Mouse (Mus musculus) spleen, adult 2 months (tissue): ENCODE measurements around the gene Setd1a. TPM values are rescaled to one million over a fixed set of nuclear protein-coding genes. Genes with fewer than 3 reads are reported as not detected.

Source experiments
- DNase-seq, 2 experiments: peaks; one replicate each; pipeline versions ENCODE4 v3.0.0 to v3.0.0-alpha.2; 2012 to 2021; ENCODE audit warnings: low spot score in 2 of 2, low read depth in 1 of 2
- H3K27ac ChIP-seq: fragments of 200-500 bp; 2 replicates; pipeline ENCODE4 v1.5.1; 2012; ENCODE audit warnings: low read length, inconsistent platforms; ENCODE audit not compliant: insufficient read depth
- H3K27me3 ChIP-seq: fragments of 200-500 bp; 2 replicates; pipeline ENCODE4 v1.6.1; 2012; ENCODE audit warnings: mild to moderate bottlenecking, moderate library complexity, low read length, inconsistent platforms; ENCODE audit not compliant: control insufficient read depth, insufficient read depth
- H3K36me3 ChIP-seq: fragments of 200-500 bp; 2 replicates; pipeline ENCODE4 v1.6.1; 2012; ENCODE audit warnings: mild to moderate bottlenecking, low read length, inconsistent platforms; ENCODE audit not compliant: control insufficient read depth, insufficient read depth
- H3K4me1 ChIP-seq: fragments of 200-500 bp; 2 replicates; pipeline ENCODE4 v1.6.1; 2011; ENCODE audit warnings: inconsistent platforms; ENCODE audit not compliant: control insufficient read depth, insufficient read depth, insufficient read length
- H3K4me3 ChIP-seq: fragments of 200-500 bp; 2 replicates; pipeline ENCODE4 v1.5.1; 2011; ENCODE audit warnings: mild to moderate bottlenecking, inconsistent platforms; ENCODE audit not compliant: insufficient read depth, insufficient read length; ENCODE audit errors: extremely low read depth
- CTCF ChIP-seq: fragments of 200-500 bp; IDR thresholded peaks from 2 replicates; pipeline ENCODE4 v1.5.1; 2011; ENCODE audit warnings: mild to moderate bottlenecking, inconsistent platforms; ENCODE audit not compliant: insufficient read depth, insufficient read length, insufficient replicate concordance; ENCODE audit errors: extremely low read depth
- POLR2A ChIP-seq: fragments of 200-500 bp; IDR thresholded peaks from 2 replicates; pipeline ENCODE4 v1.6.1; 2011; ENCODE audit warnings: low read depth, low read length, inconsistent platforms
- WGBS: fragments of 180-500 bp; shearing (Covaris S2); methylation state at CpG from one replicate; pipeline ENCODE4 v1.1.7; 2018; 5-methylcytosine and 5-hydroxymethylcytosine counted together
- polyA plus RNA-seq: library from polyadenylated mRNA; depleted of rRNA; stranded (reverse); fragments of >200 nt; gene quantifications from 2 replicates; pipeline ENCODE4 v1.2.3, GENCODE M21; 2012

The Setd1a gene
- polyA plus RNA-seq, 1 experiment = 14.9 TPM

DNA sequence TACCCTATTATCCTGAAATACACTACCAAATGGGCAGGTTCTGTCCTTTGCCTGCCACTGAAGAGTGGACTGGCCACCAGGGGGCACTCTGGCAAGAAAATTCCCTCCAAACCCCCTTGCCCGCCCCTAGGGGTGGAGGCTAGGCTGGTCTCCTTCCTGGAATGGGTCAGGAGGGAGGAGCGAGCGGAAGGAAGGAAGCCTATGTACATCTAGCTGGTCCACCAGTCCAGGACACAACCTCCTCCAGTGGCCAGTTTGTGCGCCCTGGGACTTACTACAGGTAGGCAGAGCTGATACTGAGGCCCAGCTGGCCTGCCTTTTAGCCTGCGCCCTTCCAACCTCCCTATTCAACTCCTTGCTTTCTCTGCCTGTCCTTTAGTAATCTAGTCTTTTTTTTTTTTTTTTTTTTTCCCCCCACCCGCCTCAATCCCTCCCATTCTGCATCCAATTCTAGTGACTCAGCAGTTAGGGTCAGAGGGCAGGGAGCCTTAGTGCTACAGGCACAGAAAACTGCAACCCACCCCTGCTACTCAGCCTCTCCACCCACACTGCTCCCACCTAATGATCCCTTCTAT lies 24.1 kb downstream of the Setd1a start, which contains the start of gene Hsd3b7:
Gene Hsd3b7 (plus strand): TSS at position 170 of the 575 bp plus-strand sequence.
- peak; percentile 86; the same call in 1 of the 2 replicates for TF ChIP-seq CTCF
- TF ChIP-seq POLR2A = no peak
- DNase-seq = peak; percentile 31 to 66
- H3K4me1 ChIP-seq = no peaks in the 10 kb centered on the region; the same call in 1 of the 2 replicates
- no peak within 1 kb of the TSS for H3K27ac ChIP-seq
- no peaks in the 10 kb centered on the region for H3K27me3 ChIP-seq
- 53% methylated on average over 6 of the region's 6 CpGs for WGBS
- H3K36me3 ChIP-seq = peaks cover 34% of the 10 kb centered on the region
- H3K4me3 ChIP-seq = peak within 1 kb of the TSS; percentile 23; the same call in 1 of the 2 replicates

DNA sequence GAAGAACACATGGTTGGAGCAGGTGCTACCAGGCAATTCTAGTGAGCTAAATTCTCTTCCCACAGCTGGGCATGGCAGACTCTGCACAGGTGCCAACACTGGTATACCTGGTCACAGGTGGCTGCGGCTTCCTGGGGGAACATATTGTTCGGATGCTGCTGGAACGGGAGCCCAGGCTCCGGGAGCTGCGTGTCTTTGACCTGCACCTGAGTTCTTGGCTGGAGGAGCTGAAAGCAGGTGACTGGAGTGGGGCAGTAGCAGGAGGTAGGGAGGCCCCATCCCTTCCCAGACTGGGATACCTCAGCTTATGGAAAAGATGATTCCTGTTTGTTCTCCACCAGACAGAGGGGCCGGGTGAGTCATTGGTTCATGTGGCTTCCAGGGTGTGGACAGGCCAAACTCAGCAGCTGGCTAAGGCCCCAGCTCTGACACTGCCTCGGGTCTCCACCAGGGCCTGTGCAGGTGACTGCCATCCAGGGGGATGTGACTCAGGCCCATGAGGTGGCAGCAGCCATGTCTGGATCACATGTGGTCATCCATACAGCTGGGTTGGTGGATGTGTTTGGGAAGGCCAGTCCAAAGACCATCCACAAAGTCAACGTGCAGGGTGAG lies 24.6 kb downstream of the Setd1a start:
- Histone ChIP-seq H3K4me3 (no peak overlapping the region), H3K27ac (no peak overlapping the region)

DNA sequence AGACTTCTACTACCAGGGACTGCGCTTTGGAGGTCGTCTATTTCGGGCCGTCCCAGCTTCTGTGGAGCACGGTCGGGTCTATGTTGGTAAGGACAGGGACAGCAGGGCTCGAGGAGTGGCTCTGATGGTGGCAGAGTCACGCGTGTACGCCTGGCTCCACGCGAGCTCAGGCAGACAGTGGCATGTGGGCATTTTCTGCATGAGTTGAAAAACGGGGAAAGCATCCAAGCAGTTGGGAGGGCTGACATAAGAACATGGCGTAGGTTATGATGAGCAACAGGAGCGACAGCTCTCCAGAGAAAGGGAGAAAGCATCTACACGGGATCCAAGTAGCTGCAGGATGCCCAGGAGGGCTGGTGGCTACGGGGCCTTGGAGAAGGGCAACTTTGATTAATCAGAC lies 25.8 kb downstream of the Setd1a start:
- Histone ChIP-seq H3K4me1 (no peaks in the 10 kb centered on the region; the same call in 1 of the 2 replicates), H3K27me3 (no peaks in the 10 kb centered on the region), H3K36me3 (peaks cover 17% of the 10 kb centered on the region), H3K4me3 (no peak overlapping the region), H3K27ac (no peak overlapping the region)
- no peak for DNase-seq
- no peak for TF ChIP-seq CTCF
- TF ChIP-seq POLR2A = no peak
- 93% methylated on average over 17 of the region's 17 CpGs for WGBS

More for the DNA sequence above, 24.6 kb downstream of the Setd1a start:
- no peak for DNase-seq
- peaks cover 28% of the 10 kb centered on the region for H3K36me3 ChIP-seq
- TF ChIP-seq POLR2A (no peak), CTCF (no peak)
- 83% methylated on average over 8 of the region's 8 CpGs for WGBS
- H3K4me1 ChIP-seq = no peaks in the 10 kb centered on the region; the same call in 1 of the 2 replicates
- no peaks in the 10 kb centered on the region for H3K27me3 ChIP-seq

DNA sequence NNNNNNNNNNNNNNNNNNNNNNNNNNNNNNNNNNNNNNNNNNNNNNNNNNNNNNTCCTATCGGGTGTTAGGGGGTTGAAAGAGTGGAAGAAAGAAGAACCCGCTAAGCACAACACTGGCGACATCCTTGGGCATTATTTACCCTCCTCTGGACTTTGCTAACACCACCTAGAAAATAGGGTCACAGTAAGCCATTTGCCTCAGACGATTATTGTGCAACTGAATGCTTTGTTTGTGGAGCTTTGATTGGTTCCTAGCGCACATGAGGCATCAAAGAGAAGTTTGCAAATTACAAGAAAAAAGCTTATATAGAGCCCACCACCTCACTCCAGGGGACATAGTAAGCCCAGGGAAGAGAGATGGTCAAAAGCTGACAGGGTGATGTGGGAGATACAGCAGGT lies 32.4 kb downstream of the Setd1a start:
- H3K27me3 ChIP-seq = no peaks in the 10 kb centered on the region
- H3K36me3 ChIP-seq = no peaks in the 10 kb centered on the region
- 73% methylated on average over 5 of the region's 5 CpGs for WGBS
- H3K27ac ChIP-seq = no peak overlapping the region
- no peak for DNase-seq
- no peak overlapping the region for H3K4me3 ChIP-seq
- no peaks in the 10 kb centered on the region; the same call in 1 of the 2 replicates for H3K4me1 ChIP-seq
- TF ChIP-seq POLR2A = no peak
- no peak for TF ChIP-seq CTCF

DNA sequence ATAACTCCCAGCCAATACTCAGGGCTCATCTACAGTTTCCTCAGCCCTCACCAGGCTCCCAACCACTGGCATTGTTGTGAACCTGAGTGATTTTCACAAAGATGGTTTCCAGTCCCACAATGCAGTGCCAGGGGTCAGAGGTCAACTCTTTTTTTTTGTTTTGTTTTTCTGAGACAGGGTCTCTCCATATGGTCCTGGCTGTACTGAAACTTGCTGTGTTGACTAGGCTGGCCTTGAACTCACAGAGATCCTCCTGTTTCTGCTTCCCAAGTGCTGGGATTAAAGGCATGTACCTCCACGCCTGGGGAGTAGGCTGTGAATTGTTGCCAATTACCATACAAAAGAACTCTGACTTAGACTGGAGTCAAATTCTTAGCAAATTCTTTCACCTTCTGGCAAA lies 33.4 kb downstream of the Setd1a start:
- H3K27ac ChIP-seq = no peak overlapping the region
- 85% methylated on average over 1 of the region's 1 CpGs for WGBS
- no peaks in the 10 kb centered on the region for H3K27me3 ChIP-seq
- H3K4me3 ChIP-seq = no peak overlapping the region
- H3K36me3 ChIP-seq = no peaks in the 10 kb centered on the region
- TF ChIP-seq POLR2A = no peak
- TF ChIP-seq CTCF = no peak
- no peak for DNase-seq
- no peaks in the 10 kb centered on the region for H3K4me1 ChIP-seq

DNA sequence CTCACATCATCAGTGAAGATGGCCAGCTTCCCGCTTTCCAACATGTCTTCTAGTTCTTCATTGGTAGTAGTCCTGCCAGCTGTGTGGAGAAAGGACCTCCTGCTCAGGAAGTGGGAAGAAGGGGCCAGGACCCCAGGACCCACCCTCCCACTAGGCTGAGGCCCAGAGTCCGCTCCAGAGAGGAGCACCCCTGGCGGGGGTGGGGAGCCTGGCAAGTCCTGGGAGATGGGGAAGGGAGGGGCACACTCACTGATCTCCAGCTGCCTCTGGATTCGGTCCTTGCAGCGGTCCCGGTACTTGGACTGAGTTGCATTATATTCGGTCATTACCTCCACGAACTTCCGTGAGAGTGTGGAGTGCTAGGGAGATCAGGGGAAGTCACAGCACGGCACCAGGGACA lies 34.2 kb downstream of the Setd1a start:
- Histone ChIP-seq H3K4me3 (no peak overlapping the region), H3K4me1 (no peaks in the 10 kb centered on the region), H3K36me3 (no peaks in the 10 kb centered on the region), H3K27me3 (no peaks in the 10 kb centered on the region), H3K27ac (no peak overlapping the region)
- WGBS = 95% methylated on average over 10 of the region's 10 CpGs
- TF ChIP-seq POLR2A = no peak
- no peak for TF ChIP-seq CTCF
- DNase-seq = no peak

DNA sequence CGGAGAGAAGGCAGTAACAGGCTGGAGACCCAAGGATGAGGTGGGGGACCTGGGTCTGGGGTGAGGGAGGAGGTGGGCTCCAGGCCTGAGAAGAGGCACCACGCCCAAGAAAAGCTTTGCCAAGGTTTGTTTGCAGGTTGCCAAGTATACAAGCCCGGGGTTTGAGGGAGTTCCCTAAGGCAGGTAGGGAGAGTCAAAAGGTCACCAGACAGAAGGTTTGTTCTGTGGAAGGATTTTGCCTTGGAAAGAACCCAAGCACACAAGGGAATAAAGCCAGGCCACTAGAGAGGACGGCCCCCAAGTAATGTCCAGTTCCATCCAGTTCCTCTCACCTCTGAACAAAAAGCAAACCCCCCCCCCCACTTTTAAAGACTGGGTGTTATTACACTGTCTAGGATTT lies 34.8 kb downstream of the Setd1a start:
- Histone ChIP-seq H3K4me1 (no peaks in the 10 kb centered on the region), H3K27ac (no peak overlapping the region), H3K36me3 (no peaks in the 10 kb centered on the region), H3K4me3 (no peak overlapping the region), H3K27me3 (no peaks in the 10 kb centered on the region)
- TF ChIP-seq POLR2A = no peak
- no peak for TF ChIP-seq CTCF
- DNase-seq = no peak
- WGBS = 89% methylated on average over 4 of the region's 4 CpGs
